Mouse (Mus musculus) bone marrow, adult 2 months (tissue): ENCODE measurements around the gene Dcakd.

ENCODE experiments used
- CTCF ChIP-seq: fragments of 200-500 bp; IDR thresholded peaks from 2 replicates; pipeline ENCODE4 v1.5.1; 2011; ENCODE audit warnings: low read length, control low read depth; ENCODE audit not compliant: control insufficient read depth, insufficient read depth
- POLR2A ChIP-seq: fragments of 200-500 bp; IDR thresholded peaks from 2 replicates; pipeline ENCODE4 v1.6.1; 2011; ENCODE audit warnings: low read depth, mild to moderate bottlenecking, control low read depth, low read length, borderline replicate concordance; ENCODE audit not compliant: control insufficient read depth

DNA sequence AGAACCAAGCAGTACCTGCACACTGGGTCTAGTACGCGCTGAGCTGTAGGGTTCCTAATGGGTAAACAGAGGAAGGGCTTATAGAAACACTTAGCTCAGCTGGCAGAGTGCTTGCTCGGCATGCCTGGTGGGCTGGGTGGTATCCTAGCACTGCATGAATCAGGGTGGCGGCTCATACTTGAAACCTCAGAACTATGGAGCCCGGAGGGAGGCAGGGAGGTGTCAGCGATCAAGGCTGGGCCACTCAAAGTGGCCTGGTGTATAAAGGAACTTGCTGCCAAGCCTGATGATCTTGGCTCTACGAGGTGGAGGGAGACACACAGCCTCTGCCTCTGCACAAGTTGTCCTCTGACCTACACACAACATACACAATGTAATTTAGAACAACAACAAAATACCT is 19.6 kb downstream of the Dcakd start:
- TF ChIP-seq POLR2A, result no peak
- no peak for TF ChIP-seq CTCF
